Mouse (Mus musculus): ENCODE measurements at regions not wholly inside any gene's neighbourhood (a gene's known extent, or its start where the extent isn't known, plus 50 kb on each side); places are given as distances from the start of the nearest gene placed in this dataset.

GRCm38 (mm10) chr13:78641687-78642442, 442.3 kb upstream of the Nr2f1 start:
- Histone ChIP-seq H3K4me1 (ENCODE audit: control insufficient read depth in 2 of 2, insufficient read depth in 2 of 2, low read length in 2 of 2, poor library complexity in 1 of 2) (no peaks in the 10 kb centered on the region), H3K9me3 (ENCODE audit: control insufficient read depth, insufficient read depth, low read depth, low read length) (no peaks in the 10 kb centered on the region)

GRCm38 (mm10) chr13:78640340-78640739, 440.8 kb upstream of the Nr2f1 start:
- H3K27ac ChIP-seq (ENCODE audit: insufficient read depth, low read depth, low read length, poor library complexity, severe bottlenecking): no peak overlapping the region
- in situ Hi-C loops (cut with MboI; ENCODE audit: low sequenced_read_pairs in 2 of 2, unreplicated experiment in 2 of 2): no loop called here
- no peak overlapping the region for H3K4me3 ChIP-seq (ENCODE audit: insufficient read depth in 1 of 2, low read depth in 1 of 2, low read length in 2 of 2, poor library complexity in 1 of 2, severe bottlenecking in 1 of 2)
- H3K9ac ChIP-seq (ENCODE audit: insufficient read depth, low read depth, low read length, poor library complexity, severe bottlenecking): no peak overlapping the region
- no peaks in the 10 kb centered on the region for H3K36me3 ChIP-seq (ENCODE audit: control insufficient read depth, insufficient read depth, low read length, poor library complexity, severe bottlenecking)
- peak; percentile 51; the same call in 1 of the 2 replicates for TF ChIP-seq ZC3H11A (IDR thresholded peaks at IDR 0.05; ENCODE audit: borderline replicate concordance, low read depth, low read length)
- no peak for TF ChIP-seq MAFK (IDR thresholded peaks at IDR 0.05; ENCODE audit: insufficient read depth, low read depth, low read length)
- TF ChIP-seq ZNF384 (IDR thresholded peaks at IDR 0.05; ENCODE audit: low read depth, low read length): peak; percentile 39; the same call in 1 of the 2 replicates
- DNase-seq (ENCODE audit: low read depth, low spot score): peak; percentile 39
- no peaks in the 10 kb centered on the region for H3K9me3 ChIP-seq (ENCODE audit: control insufficient read depth, insufficient read depth, low read depth, low read length)
- no peaks in the 10 kb centered on the region for H3K4me1 ChIP-seq (ENCODE audit: control insufficient read depth in 2 of 2, insufficient read depth in 2 of 2, low read length in 2 of 2, poor library complexity in 1 of 2)

More at GRCm38 (mm10) chr13:78641687-78642442, 442.3 kb upstream of the Nr2f1 start:
- in situ Hi-C loops (cut with MboI; ENCODE audit: low sequenced_read_pairs in 2 of 2, unreplicated experiment in 2 of 2): no loop called here
- Histone ChIP-seq H3K9ac (ENCODE audit: insufficient read depth, low read depth, low read length, poor library complexity, severe bottlenecking) (no peak overlapping the region), H3K27ac (ENCODE audit: insufficient read depth, low read depth, low read length, poor library complexity, severe bottlenecking) (no peak overlapping the region), H3K4me3 (ENCODE audit: insufficient read depth in 1 of 2, low read depth in 1 of 2, low read length in 2 of 2, poor library complexity in 1 of 2, severe bottlenecking in 1 of 2) (no peak overlapping the region), H3K36me3 (ENCODE audit: control insufficient read depth, insufficient read depth, low read length, poor library complexity, severe bottlenecking) (no peaks in the 10 kb centered on the region)
- no peak for TF ChIP-seq HCFC1 (IDR thresholded peaks at IDR 0.05; ENCODE audit: borderline replicate concordance, insufficient read depth, low read length)
- no peak for TF ChIP-seq CHD2 (IDR thresholded peaks at IDR 0.05; ENCODE audit: low read depth, low read length)
- no peak for TF ChIP-seq ZC3H11A (IDR thresholded peaks at IDR 0.05; ENCODE audit: borderline replicate concordance, low read depth, low read length)
- TF ChIP-seq MAFK (IDR thresholded peaks at IDR 0.05; ENCODE audit: insufficient read depth, low read depth, low read length): no peak
- no peak for TF ChIP-seq ZNF384 (IDR thresholded peaks at IDR 0.05; ENCODE audit: low read depth, low read length)
- DNase-seq (ENCODE audit: low read depth, low spot score): no peak

- in situ Hi-C loops (cut with MboI; ENCODE audit: low sequenced_read_pairs in 2 of 2, unreplicated experiment in 2 of 2): no loop called here
- Histone ChIP-seq H3K9me3 (ENCODE audit: control insufficient read depth, insufficient read depth, low read depth, low read length) (no peaks in the 10 kb centered on the region), H3K4me3 (ENCODE audit: insufficient read depth in 1 of 2, low read depth in 1 of 2, low read length in 2 of 2, poor library complexity in 1 of 2, severe bottlenecking in 1 of 2) (no peak overlapping the region), H3K36me3 (ENCODE audit: control insufficient read depth, insufficient read depth, low read length, poor library complexity, severe bottlenecking) (no peaks in the 10 kb centered on the region), H3K9ac (ENCODE audit: insufficient read depth, low read depth, low read length, poor library complexity, severe bottlenecking) (no peak overlapping the region), H3K4me1 (ENCODE audit: control insufficient read depth in 2 of 2, insufficient read depth in 2 of 2, low read length in 2 of 2, poor library complexity in 1 of 2) (no peaks in the 10 kb centered on the region), H3K27ac (ENCODE audit: insufficient read depth, low read depth, low read length, poor library complexity, severe bottlenecking) (no peak overlapping the region)
- no peak for DNase-seq (ENCODE audit: low read depth, low spot score)
- TF ChIP-seq CHD2 (IDR thresholded peaks at IDR 0.05; ENCODE audit: low read depth, low read length): no peak
- no peak for TF ChIP-seq ZC3H11A (IDR thresholded peaks at IDR 0.05; ENCODE audit: borderline replicate concordance, low read depth, low read length)
- no peak for TF ChIP-seq MAFK (IDR thresholded peaks at IDR 0.05; ENCODE audit: insufficient read depth, low read depth, low read length)
- no peak for TF ChIP-seq ZNF384 (IDR thresholded peaks at IDR 0.05; ENCODE audit: low read depth, low read length)
Measured at GRCm38 (mm10) chr13:78638462-78638861, 438.9 kb upstream of the Nr2f1 start.

- no peak overlapping the region for H3K9ac ChIP-seq (ENCODE audit: insufficient read depth, low read depth, low read length, poor library complexity, severe bottlenecking)
- H3K9me3 ChIP-seq (ENCODE audit: control insufficient read depth, insufficient read depth, low read depth, low read length): no peaks in the 10 kb centered on the region
- H3K4me1 ChIP-seq (ENCODE audit: control insufficient read depth in 2 of 2, insufficient read depth in 2 of 2, low read length in 2 of 2, poor library complexity in 1 of 2): no peaks in the 10 kb centered on the region
- in situ Hi-C loops (cut with MboI; ENCODE audit: low sequenced_read_pairs in 2 of 2, unreplicated experiment in 2 of 2): no loop called here
- no peak for DNase-seq (ENCODE audit: low read depth, low spot score)
- H3K4me3 ChIP-seq (ENCODE audit: insufficient read depth in 1 of 2, low read depth in 1 of 2, low read length in 2 of 2, poor library complexity in 1 of 2, severe bottlenecking in 1 of 2): no peak overlapping the region
- no peak overlapping the region for H3K27ac ChIP-seq (ENCODE audit: insufficient read depth, low read depth, low read length, poor library complexity, severe bottlenecking)
- no peaks in the 10 kb centered on the region for H3K36me3 ChIP-seq (ENCODE audit: control insufficient read depth, insufficient read depth, low read length, poor library complexity, severe bottlenecking)
- TF ChIP-seq HCFC1 (IDR thresholded peaks at IDR 0.05; ENCODE audit: borderline replicate concordance, insufficient read depth, low read length) (no peak), ZNF384 (IDR thresholded peaks at IDR 0.05; ENCODE audit: low read depth, low read length) (no peak), CHD2 (IDR thresholded peaks at IDR 0.05; ENCODE audit: low read depth, low read length) (no peak), ZC3H11A (IDR thresholded peaks at IDR 0.05; ENCODE audit: borderline replicate concordance, low read depth, low read length) (no peak), MAFK (IDR thresholded peaks at IDR 0.05; ENCODE audit: insufficient read depth, low read depth, low read length) (no peak)
Measured at GRCm38 (mm10) chr13:78631609-78632008, 432.1 kb upstream of the Nr2f1 start.
